Mouse (Mus musculus) liver, postnatal 0 days (tissue): ENCODE data around the gene Hspa2. TPM values are rescaled to one million over a fixed set of nuclear protein-coding genes. Genes with fewer than 3 reads are reported as not detected.
A peak's percentile ranks its signal among the peaks of the same experiment; 100 is the strongest.

Source experiments
- ATAC-seq: fragments of 200-750 bp; cut with Nextera tagmentation; 2 replicates; pipeline ENCODE4 v1.8.0; 2017; ENCODE audit warnings: mild to moderate bottlenecking, moderate library complexity
- DNase-seq: peaks from one replicate; pipeline ENCODE4 v3.0.0-alpha.2; 2016
- H3K27ac ChIP-seq: fragments of 300-500 bp; sonication (generic); 2 replicates; pipeline ENCODE4 v1.5.1; 2014; ENCODE audit warnings: antibody characterized with exemption, moderate library complexity, mild to moderate bottlenecking, low read depth
- H3K27me3 ChIP-seq: fragments of 300-500 bp; sonication (generic); 2 replicates; pipeline ENCODE4 v1.6.1; 2014; ENCODE audit warnings: low read length, control low read depth, mixed read lengths; ENCODE audit not compliant: insufficient read depth
- H3K36me3 ChIP-seq: fragments of 300-500 bp; sonication (generic); replicated peaks from 2 replicates; pipeline ENCODE4 v1.6.1; 2014; ENCODE audit warnings: mild to moderate bottlenecking, control low read depth, low read length, moderate library complexity, mixed read lengths; ENCODE audit not compliant: insufficient read depth
- H3K4me1 ChIP-seq: fragments of 300-500 bp; sonication (generic); 2 replicates; pipeline ENCODE4 v1.6.1; 2014; ENCODE audit warnings: antibody characterized with exemption, mild to moderate bottlenecking, control low read depth; ENCODE audit not compliant: insufficient read depth
- H3K4me2 ChIP-seq: fragments of 300-500 bp; sonication (generic); 2 replicates; pipeline ENCODE4 v1.6.1; 2014; ENCODE audit warnings: low read depth, mild to moderate bottlenecking, low read length, moderate library complexity, mixed read lengths
- H3K4me3 ChIP-seq: fragments of 300-500 bp; sonication (generic); 2 replicates; pipeline ENCODE4 v1.5.1; 2014; ENCODE audit warnings: low read depth, low read length
- H3K9ac ChIP-seq: fragments of 300-500 bp; sonication (generic); replicated peaks from 2 replicates; pipeline ENCODE4 v1.6.1; 2014; ENCODE audit warnings: mild to moderate bottlenecking, moderate library complexity
- H3K9me3 ChIP-seq: fragments of 300-500 bp; sonication (generic); 2 replicates; pipeline ENCODE4 v1.6.1; 2016; ENCODE audit warnings: mild to moderate bottlenecking, control low read depth, low read length, mixed read lengths
- CTCF ChIP-seq: sonication (generic); IDR thresholded peaks from 2 replicates; pipeline ENCODE4 v1.5.1; 2016; ENCODE audit warnings: antibody characterized with exemption, low read depth
- EP300 ChIP-seq: IDR thresholded peaks from 2 replicates; pipeline ENCODE4 v1.6.1; 2016; ENCODE audit warnings: antibody characterized with exemption, low read depth, mild to moderate bottlenecking
- WGBS: fragments of 180-500 bp; shearing (Covaris S2); extraction: QIAGEN DNeasy Blood & Tissue Kit; methylation state at CpG from one replicate; pipeline ENCODE4 v1.1.7; 2014; ENCODE audit not compliant: insufficient replicate concordance; 5-methylcytosine and 5-hydroxymethylcytosine counted together
- polyA plus RNA-seq: library from polyadenylated mRNA; unstranded; fragments of >200 nt; fragmentation: Nextera tagmentation; extraction: Ambion mirVana; gene quantifications from 2 replicates; pipeline ENCODE4 v1.2.1, GENCODE M21; 2015

Hspa2 gene
- polyA plus RNA-seq, 1 experiment from 2014 or later = 2.5 TPM

DNA sequence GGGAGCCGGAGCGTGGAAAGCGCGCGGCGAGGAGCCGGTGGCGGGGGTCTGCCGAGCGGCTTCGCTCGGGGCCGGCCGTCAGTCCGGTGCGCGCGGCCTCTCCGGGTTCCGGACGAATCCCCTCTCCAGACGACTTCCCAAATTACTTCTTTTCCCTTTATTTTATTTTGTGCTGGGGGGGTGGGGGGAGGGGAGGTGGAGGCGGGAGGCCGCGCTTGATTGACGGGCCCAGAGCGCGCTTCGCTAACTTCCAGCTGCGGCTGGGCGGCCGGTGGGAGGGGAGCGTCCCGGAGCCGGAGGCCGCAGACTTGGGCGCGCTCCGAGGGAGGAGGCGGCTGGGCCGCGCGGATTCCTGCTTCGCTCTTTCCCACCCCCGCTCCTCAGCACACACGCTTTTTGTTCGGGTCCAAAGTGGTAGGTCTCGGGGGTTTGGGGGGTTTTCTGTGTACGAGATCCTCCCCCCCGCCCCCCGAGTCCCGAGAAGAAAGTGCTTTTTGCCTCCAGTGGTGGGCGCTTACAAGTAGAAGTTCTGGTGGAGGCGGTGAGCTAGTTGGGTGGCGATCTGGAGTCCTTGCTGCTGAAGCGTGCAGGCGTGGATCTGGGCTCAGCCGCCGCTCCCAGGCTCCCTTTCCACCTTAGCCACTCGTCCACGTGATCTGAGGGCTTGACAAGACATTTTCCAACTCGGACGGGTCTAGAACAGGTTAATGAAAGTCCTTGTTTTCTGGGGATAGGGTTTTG is 33.0 kb upstream of the Hspa2 start:
- under 1% methylated on average over 47 of the region's 63 CpGs for WGBS
- H3K27me3 ChIP-seq = no peaks in the 10 kb centered on the region
- no peak; the same call in 1 of the 2 replicates for TF ChIP-seq CTCF
- TF ChIP-seq EP300 = no peak

DNA sequence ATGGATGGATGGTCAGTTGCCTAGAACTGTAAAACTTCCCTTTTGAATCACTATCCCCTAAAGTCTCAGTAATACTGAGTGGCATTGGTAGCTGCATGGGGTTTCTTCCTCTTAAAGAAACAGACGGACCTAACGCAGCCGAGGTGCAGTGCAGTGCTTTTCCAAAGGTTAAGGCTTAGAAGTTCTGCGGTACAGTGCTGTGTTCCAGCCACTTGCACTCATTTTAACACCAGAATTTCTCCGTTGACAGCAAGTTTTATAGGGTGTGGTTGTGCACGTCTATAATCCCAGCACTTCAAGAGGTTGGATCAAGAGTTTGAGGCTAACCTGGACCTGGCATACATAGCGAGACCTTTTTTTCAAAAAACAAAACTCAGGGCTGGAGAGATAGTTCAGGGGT is 31.9 kb upstream of the Hspa2 start:
- H3K4me3 ChIP-seq = peak overlapping the region; percentile 95
- H3K27ac ChIP-seq = no peak overlapping the region; the same call in 1 of the 2 replicates
- no peak for DNase-seq
- no peaks in the 10 kb centered on the region for H3K27me3 ChIP-seq
- WGBS = 30% methylated on average over 7 of the region's 7 CpGs
- peaks cover 38% of the 10 kb centered on the region for H3K4me1 ChIP-seq
- peak overlapping the region; percentile 96 for H3K4me2 ChIP-seq
- no peaks in the 10 kb centered on the region for H3K9me3 ChIP-seq
- no peaks in the 10 kb centered on the region for H3K36me3 ChIP-seq
- TF ChIP-seq EP300 = no peak
- peak overlapping the region; percentile 98 for H3K9ac ChIP-seq
- ATAC-seq = no peak

More for the DNA sequence above, 33.0 kb upstream of the Hspa2 start:
- Histone ChIP-seq H3K4me2 (peak overlapping the region; percentile 96), H3K9ac (peak overlapping the region; percentile 98), H3K27ac (peak overlapping the region; percentile 100), H3K4me3 (peak overlapping the region; percentile 95), H3K9me3 (no peaks in the 10 kb centered on the region), H3K36me3 (no peaks in the 10 kb centered on the region), H3K4me1 (peaks cover 36% of the 10 kb centered on the region)
- ATAC-seq (peak; percentile 57), DNase-seq (peak; percentile 86)

DNA sequence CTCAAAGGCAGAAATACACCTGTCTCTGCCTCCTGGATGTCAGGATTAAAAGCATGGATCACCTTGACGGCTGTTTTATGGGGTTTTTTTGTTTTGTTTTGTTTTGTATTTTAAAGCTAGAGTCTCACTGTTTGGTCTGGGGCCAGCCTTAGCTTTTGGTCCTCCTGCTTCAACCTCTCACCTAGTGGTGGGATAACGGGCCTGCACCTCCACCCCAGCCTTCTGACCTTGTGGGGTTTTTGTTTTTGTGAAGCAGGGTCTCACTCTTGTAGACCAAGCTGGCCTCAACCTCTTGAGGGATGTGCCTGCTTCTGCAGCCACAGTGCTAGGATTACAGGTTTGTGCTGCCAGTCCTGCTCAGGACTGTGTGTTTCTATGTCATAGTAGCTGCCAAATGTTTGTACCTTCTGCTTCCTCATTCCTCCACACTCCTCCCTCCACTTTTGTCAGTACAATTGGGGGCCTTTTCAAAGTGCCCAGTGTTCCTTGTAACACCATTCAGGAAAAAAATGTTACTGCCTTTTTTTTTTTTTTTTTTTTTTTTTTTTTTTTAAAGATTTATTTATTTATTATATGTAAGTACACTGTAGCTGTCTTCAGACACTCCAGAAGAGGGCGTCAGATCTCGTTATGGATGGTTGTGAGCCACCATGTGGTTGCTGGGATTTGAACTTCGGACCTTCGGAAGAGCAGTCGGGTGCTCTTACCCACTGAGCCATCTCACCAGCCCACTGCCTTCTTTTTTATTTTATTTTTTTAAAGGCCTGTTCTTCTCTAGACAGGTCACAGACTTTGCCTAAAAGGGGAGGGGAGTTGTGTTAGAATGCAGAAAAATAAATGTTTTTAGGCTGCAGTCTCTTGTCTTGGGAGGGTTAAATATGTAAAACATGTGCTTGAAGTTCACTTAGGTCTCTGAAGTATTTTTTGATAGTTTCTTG is 30.8 kb upstream of the Hspa2 start:
- Histone ChIP-seq H3K9me3 (no peaks in the 10 kb centered on the region), H3K9ac (0 out of 2 replicates have a peak overlapping the region, but pooled peaks have one; percentile 98), H3K4me3 (no peak overlapping the region; the same call in 1 of the 2 replicates), H3K27me3 (no peaks in the 10 kb centered on the region), H3K36me3 (no peaks in the 10 kb centered on the region), H3K4me1 (peaks cover 37% of the 10 kb centered on the region), H3K27ac (no peak overlapping the region; the same call in none of the 2 replicates), H3K4me2 (peak overlapping the region; percentile 96)
- WGBS = 63% methylated on average over 5 of the region's 7 CpGs
- ATAC-seq (no peak), DNase-seq (peak; percentile 44)
- TF ChIP-seq CTCF (peak; percentile 51), EP300 (no peak)

DNA sequence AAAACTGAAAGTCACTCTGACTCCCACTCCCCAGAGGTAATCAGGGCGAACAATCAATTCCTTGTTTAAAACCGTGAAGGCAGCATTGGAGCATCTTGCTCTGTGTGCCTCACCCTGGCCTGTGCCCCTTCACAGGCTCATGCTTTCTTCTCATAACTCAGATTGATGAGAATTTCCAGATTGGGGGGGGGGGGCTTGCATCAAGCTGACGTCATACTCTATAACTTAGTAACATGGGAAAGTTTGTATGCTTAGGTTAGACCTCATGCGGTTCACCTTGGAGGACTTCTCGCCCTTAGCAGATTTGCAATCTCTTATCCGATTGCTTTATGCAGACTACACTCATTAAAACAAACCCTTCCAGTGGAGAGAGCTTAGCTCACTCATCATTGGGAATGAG is 30.0 kb upstream of the Hspa2 start:
- WGBS = 72% methylated on average over 6 of the region's 6 CpGs
- Histone ChIP-seq H3K4me1 (peaks cover 37% of the 10 kb centered on the region), H3K4me3 (no peak overlapping the region), H3K9ac (no peak overlapping the region), H3K9me3 (no peaks in the 10 kb centered on the region), H3K27me3 (no peaks in the 10 kb centered on the region), H3K36me3 (no peaks in the 10 kb centered on the region), H3K4me2 (no peak overlapping the region; the same call in 1 of the 2 replicates), H3K27ac (no peak overlapping the region)
- TF ChIP-seq EP300 = no peak
- no peak for TF ChIP-seq CTCF
- no peak for ATAC-seq
- no peak for DNase-seq

DNA sequence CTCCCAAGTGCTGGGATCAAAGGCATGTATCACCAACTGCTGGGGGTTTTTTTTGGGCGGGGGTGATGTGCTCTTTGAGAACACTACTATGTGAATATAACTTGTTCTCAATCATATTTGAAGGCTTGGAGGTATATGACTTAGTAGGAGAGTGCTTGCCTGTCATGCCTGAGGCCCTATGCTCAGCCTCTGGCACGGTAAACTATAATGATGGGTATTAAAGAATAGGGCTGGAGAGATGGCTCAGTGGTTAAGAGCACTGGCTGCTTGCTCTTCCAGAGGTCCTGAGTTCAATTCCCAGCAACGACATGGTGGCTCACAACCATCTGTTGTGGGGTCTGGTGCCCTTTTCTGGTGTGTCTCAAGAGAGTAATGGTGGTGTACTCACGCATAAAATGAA is 29.1 kb upstream of the Hspa2 start:
- Histone ChIP-seq H3K4me2 (no peak overlapping the region), H3K9ac (no peak overlapping the region), H3K4me3 (no peak overlapping the region)

DNA sequence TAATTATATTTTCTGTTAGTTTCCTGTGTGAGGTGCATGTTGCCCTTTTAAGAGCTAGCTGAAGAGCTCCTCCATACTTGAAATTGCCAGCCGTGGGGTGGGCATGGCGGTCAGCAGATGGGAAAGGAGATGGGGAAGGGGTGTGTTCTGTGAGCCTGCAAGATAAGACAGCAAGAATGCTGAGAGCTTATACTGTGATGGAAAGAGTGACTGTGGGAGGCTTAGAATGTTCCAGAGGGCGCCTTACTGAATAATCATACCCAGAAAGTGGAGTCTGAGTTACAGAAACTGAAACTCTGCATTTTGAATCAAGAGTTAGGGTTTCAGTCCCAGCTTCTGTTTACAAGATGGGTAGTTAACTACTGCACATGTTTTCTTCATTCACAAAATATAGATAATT is 28.5 kb upstream of the Hspa2 start:
- ATAC-seq (peak; percentile 11; the same call in 1 of the 2 replicates), DNase-seq (no peak)
- TF ChIP-seq EP300 = peak; percentile 64
- no peak for TF ChIP-seq CTCF
- Histone ChIP-seq H3K27me3 (no peaks in the 10 kb centered on the region), H3K9ac (0 out of 2 replicates have a peak overlapping the region, but pooled peaks have one; percentile 32), H3K27ac (peak overlapping the region; percentile 0; the same call in 1 of the 2 replicates), H3K36me3 (peaks cover 3% of the 10 kb centered on the region; the same call in 1 of the 2 replicates), H3K9me3 (no peaks in the 10 kb centered on the region), H3K4me1 (peaks cover 41% of the 10 kb centered on the region), H3K4me3 (no peak overlapping the region), H3K4me2 (peak overlapping the region; percentile 45)
- WGBS = 47% methylated on average over 3 of the region's 3 CpGs

More for the DNA sequence above, 29.1 kb upstream of the Hspa2 start:
- no peak overlapping the region; the same call in 1 of the 2 replicates for H3K27ac ChIP-seq
- H3K9me3 ChIP-seq = no peaks in the 10 kb centered on the region
- TF ChIP-seq EP300 = no peak
- no peak for TF ChIP-seq CTCF
- peaks cover 39% of the 10 kb centered on the region for H3K4me1 ChIP-seq
- ATAC-seq (no peak), DNase-seq (no peak)
- H3K27me3 ChIP-seq = no peaks in the 10 kb centered on the region
- 81% methylated on average over 4 of the region's 4 CpGs for WGBS
- no peaks in the 10 kb centered on the region for H3K36me3 ChIP-seq
